Mouse (Mus musculus): ENCODE data around the gene Ssc5d. TPM values are rescaled to one million over a fixed set of nuclear protein-coding genes. Genes with fewer than 3 reads are reported as not detected.

Gene Ssc5d
- polyA plus RNA-seq, 1 experiment from 2014 or later, result 0.82 TPM

- Histone ChIP-seq H3K4me1 (replicated peaks; ENCODE audit: control insufficient read depth, insufficient read depth, low read length) (0 out of 2 replicates have a peak, but pooled peaks cover 5% of the 10 kb centered on the region), H3K9ac (ENCODE audit: low read depth, low read length) (no peak overlapping the region), H3K9me3 (ENCODE audit: control insufficient read depth, low read length) (no peaks in the 10 kb centered on the region), H3K36me3 (ENCODE audit: control insufficient read depth, insufficient read depth, low read length) (no peaks in the 10 kb centered on the region), H3K4me2 (no peak overlapping the region), H3K27me3 (replicated peaks; ENCODE audit: control insufficient read depth, insufficient read depth, low read length) (no peaks in the 10 kb centered on the region), H3K27ac (ENCODE audit: low read depth, low read length) (no peak overlapping the region), H3K4me3 (ENCODE audit: low read depth, low read length) (no peak overlapping the region)
- 46% methylated on average over 2 of the region's 2 CpGs for WGBS
- DNase-seq (ENCODE audit: low spot score) (no peak), ATAC-seq (replicated peaks; ENCODE audit: low FRiP score) (no peak)
Observed at GRCm38 (mm10) chr7:4947855-4948254, 22.3 kb downstream of the Ssc5d start.

- Histone ChIP-seq H3K4me1 (replicated peaks; ENCODE audit: control insufficient read depth, insufficient read depth, low read length) (0 out of 2 replicates have a peak, but pooled peaks cover 4% of the 10 kb centered on the region), H3K36me3 (ENCODE audit: control insufficient read depth, insufficient read depth, low read length) (no peaks in the 10 kb centered on the region), H3K4me3 (ENCODE audit: low read depth, low read length) (no peak overlapping the region), H3K9me3 (ENCODE audit: control insufficient read depth, low read length) (no peaks in the 10 kb centered on the region), H3K4me2 (no peak overlapping the region), H3K27ac (ENCODE audit: low read depth, low read length) (no peak overlapping the region), H3K9ac (ENCODE audit: low read depth, low read length) (no peak overlapping the region), H3K27me3 (replicated peaks; ENCODE audit: control insufficient read depth, insufficient read depth, low read length) (no peaks in the 10 kb centered on the region)
- 41% methylated on average over 6 of the region's 6 CpGs for WGBS
- DNase-seq (ENCODE audit: low spot score), result no peak
- no peak for ATAC-seq (replicated peaks; ENCODE audit: low FRiP score)
Observed at GRCm38 (mm10) chr7:4948386-4948785, 22.8 kb downstream of the Ssc5d start.

- DNase-seq (ENCODE audit: low spot score) (no peak), ATAC-seq (replicated peaks; ENCODE audit: low FRiP score) (no peak)
- WGBS, result 80% methylated on average over 19 of the region's 19 CpGs
- Histone ChIP-seq H3K36me3 (ENCODE audit: control insufficient read depth, insufficient read depth, low read length) (no peaks in the 10 kb centered on the region), H3K27ac (ENCODE audit: low read depth, low read length) (no peak overlapping the region), H3K9ac (ENCODE audit: low read depth, low read length) (no peak overlapping the region), H3K4me2 (no peak overlapping the region), H3K4me1 (replicated peaks; ENCODE audit: control insufficient read depth, insufficient read depth, low read length) (0 out of 2 replicates have a peak, but pooled peaks cover 2% of the 10 kb centered on the region), H3K27me3 (replicated peaks; ENCODE audit: control insufficient read depth, insufficient read depth, low read length) (no peaks in the 10 kb centered on the region), H3K4me3 (ENCODE audit: low read depth, low read length) (no peak overlapping the region), H3K9me3 (ENCODE audit: control insufficient read depth, low read length) (no peaks in the 10 kb centered on the region)
Observed at GRCm38 (mm10) chr7:4950561-4951342, 25.2 kb downstream of the Ssc5d start.

- no peak overlapping the region for H3K9ac ChIP-seq (ENCODE audit: low read depth, low read length)
- no peak for ATAC-seq (replicated peaks; ENCODE audit: low FRiP score)
- H3K36me3 ChIP-seq (ENCODE audit: control insufficient read depth, insufficient read depth, low read length), result no peaks in the 10 kb centered on the region
- no peak overlapping the region for H3K4me2 ChIP-seq
- H3K9me3 ChIP-seq (ENCODE audit: control insufficient read depth, low read length), result no peaks in the 10 kb centered on the region
- DNase-seq (ENCODE audit: low spot score), result no peak
- 0 out of 2 replicates have a peak, but pooled peaks cover 2% of the 10 kb centered on the region for H3K4me1 ChIP-seq (replicated peaks; ENCODE audit: control insufficient read depth, insufficient read depth, low read length)
- no peaks in the 10 kb centered on the region for H3K27me3 ChIP-seq (replicated peaks; ENCODE audit: control insufficient read depth, insufficient read depth, low read length)
- no peak overlapping the region for H3K27ac ChIP-seq (ENCODE audit: low read depth, low read length)
- H3K4me3 ChIP-seq (ENCODE audit: low read depth, low read length), result no peak overlapping the region
- WGBS, result 30% methylated on average over 10 of the region's 10 CpGs
Observed at GRCm38 (mm10) chr7:4953815-4954445, 28.3 kb downstream of the Ssc5d start.

GRCm38 (mm10) chr7:4957361-4957760 is 31.8 kb downstream of the Ssc5d start:
- ATAC-seq (replicated peaks; ENCODE audit: low FRiP score) (no peak), DNase-seq (ENCODE audit: low spot score) (no peak)
- Histone ChIP-seq H3K4me2 (no peak overlapping the region), H3K4me3 (ENCODE audit: low read depth, low read length) (no peak overlapping the region), H3K4me1 (replicated peaks; ENCODE audit: control insufficient read depth, insufficient read depth, low read length) (no peaks in the 10 kb centered on the region), H3K9me3 (ENCODE audit: control insufficient read depth, low read length) (no peaks in the 10 kb centered on the region), H3K36me3 (ENCODE audit: control insufficient read depth, insufficient read depth, low read length) (no peaks in the 10 kb centered on the region), H3K27ac (ENCODE audit: low read depth, low read length) (no peak overlapping the region), H3K9ac (ENCODE audit: low read depth, low read length) (no peak overlapping the region), H3K27me3 (replicated peaks; ENCODE audit: control insufficient read depth, insufficient read depth, low read length) (no peaks in the 10 kb centered on the region)
- 75% methylated on average over 10 of the region's 10 CpGs for WGBS

- WGBS, result 59% methylated on average over 5 of the region's 5 CpGs
- Histone ChIP-seq H3K9ac (ENCODE audit: low read depth, low read length) (no peak overlapping the region), H3K27me3 (replicated peaks; ENCODE audit: control insufficient read depth, insufficient read depth, low read length) (no peaks in the 10 kb centered on the region), H3K27ac (ENCODE audit: low read depth, low read length) (no peak overlapping the region), H3K9me3 (ENCODE audit: control insufficient read depth, low read length) (no peaks in the 10 kb centered on the region), H3K4me2 (no peak overlapping the region), H3K36me3 (ENCODE audit: control insufficient read depth, insufficient read depth, low read length) (no peaks in the 10 kb centered on the region), H3K4me1 (replicated peaks; ENCODE audit: control insufficient read depth, insufficient read depth, low read length) (no peaks in the 10 kb centered on the region), H3K4me3 (ENCODE audit: low read depth, low read length) (no peak overlapping the region)
- DNase-seq (ENCODE audit: low spot score) (no peak), ATAC-seq (replicated peaks; ENCODE audit: low FRiP score) (no peak)
Observed at GRCm38 (mm10) chr7:4963527-4963926, 37.9 kb downstream of the Ssc5d start.

GRCm38 (mm10) chr7:4964272-4964671 is 38.7 kb downstream of the Ssc5d start, which contains the start of gene Sbk2:
Gene Sbk2 (minus strand): TSS chr7:4964406.
- ATAC-seq (replicated peaks; ENCODE audit: low FRiP score), result peak; percentile 85

GRCm38 (mm10) chr7:4964988-4965387 is 39.4 kb downstream of the Ssc5d start:
- Histone ChIP-seq H3K27ac (ENCODE audit: low read depth, low read length) (no peak overlapping the region), H3K9me3 (ENCODE audit: control insufficient read depth, low read length) (no peaks in the 10 kb centered on the region), H3K9ac (ENCODE audit: low read depth, low read length) (no peak overlapping the region), H3K4me1 (replicated peaks; ENCODE audit: control insufficient read depth, insufficient read depth, low read length) (no peaks in the 10 kb centered on the region), H3K4me3 (ENCODE audit: low read depth, low read length) (no peak overlapping the region), H3K36me3 (ENCODE audit: control insufficient read depth, insufficient read depth, low read length) (no peaks in the 10 kb centered on the region), H3K4me2 (no peak overlapping the region), H3K27me3 (replicated peaks; ENCODE audit: control insufficient read depth, insufficient read depth, low read length) (no peaks in the 10 kb centered on the region)
- 76% methylated on average over 5 of the region's 5 CpGs for WGBS
- ATAC-seq (replicated peaks; ENCODE audit: low FRiP score) (no peak), DNase-seq (ENCODE audit: low spot score) (no peak)

More at GRCm38 (mm10) chr7:4964272-4964671, 38.7 kb downstream of the Ssc5d start, which contains the start of gene Sbk2:
- Histone ChIP-seq H3K9me3 (ENCODE audit: control insufficient read depth, low read length) (no peaks in the 10 kb centered on the region), H3K27ac (ENCODE audit: low read depth, low read length) (no peak within 1 kb of the TSS), H3K4me1 (replicated peaks; ENCODE audit: control insufficient read depth, insufficient read depth, low read length) (no peaks in the 10 kb centered on the region), H3K9ac (ENCODE audit: low read depth, low read length) (no peak within 1 kb of the TSS), H3K4me2 (peak within 1 kb of the TSS; percentile 33; the same call in 1 of the 2 replicates), H3K4me3 (ENCODE audit: low read depth, low read length) (0 out of 2 replicates have a peak within 1 kb of the TSS, but pooled peaks have one; percentile 10), H3K36me3 (ENCODE audit: control insufficient read depth, insufficient read depth, low read length) (no peaks in the 10 kb centered on the region), H3K27me3 (replicated peaks; ENCODE audit: control insufficient read depth, insufficient read depth, low read length) (no peaks in the 10 kb centered on the region)
- WGBS, result 4% methylated on average over 10 of the region's 10 CpGs
- peak; percentile 69 for DNase-seq (ENCODE audit: low spot score)

All from liver, embryonic 11.5 days (tissue).